Mouse (Mus musculus) left cerebral cortex, postnatal 36 days (tissue): ENCODE results near the gene Tmem215. TPM values are rescaled to one million over a fixed set of nuclear protein-coding genes. Genes with fewer than 3 reads are reported as not detected.

ENCODE experiments used
- total RNA-seq, 2 experiments: library from RNA; stranded (reverse); gene quantifications; 2 replicates each; pipeline ENCODE4 v1.2.3; 2021

The Tmem215 gene
- total RNA-seq, 2 experiments from 2014 or later, result 20.5 to 22.0 TPM

Other genes starting within 250 kb of the Tmem215 start
- gene Ddx58, start 232.4 kb upstream of the Tmem215 start, total RNA-seq, result 1 to 10 TPM; 2.6 to 4.3 TPM
- gene Smim27, start 202.6 kb upstream of the Tmem215 start, total RNA-seq, result 10 to 100 TPM in 1 of 2 experiments, 1 to 10 TPM in 1; 9.8 to 15.1 TPM
- gene Topors, start 202.3 kb upstream of the Tmem215 start, total RNA-seq, result 10 to 100 TPM; 18.0 to 19.5 TPM
- gene Ndufb6, start 192.8 kb upstream of the Tmem215 start, total RNA-seq, result 100 to 1,000 TPM; 170 to 180 TPM
- gene Aptx, start 231.0 kb downstream of the Tmem215 start, total RNA-seq, result 10 to 100 TPM; 28.1 to 29.8 TPM
- 100 to 1,000 TPM; 267 to 314 TPM for gene Dnaja1, start 250.0 kb downstream of the Tmem215 start, total RNA-seq